Mouse (Mus musculus): ENCODE results near the gene Tbr1. TPM values are rescaled to one million over a fixed set of nuclear protein-coding genes. Genes with fewer than 3 reads are reported as not detected.
A peak's percentile ranks its signal among the peaks of the same experiment; 100 is the strongest.

The Tbr1 gene
- polyA plus RNA-seq, 1 experiment from 2014 or later = not detected

GRCm38 (mm10) chr2:61804841-61805540 is 2.3 kb downstream of the Tbr1 start:
- no peak for ATAC-seq (ENCODE audit: low read depth)
- no peak overlapping the region for H3K4me2 ChIP-seq
- no peaks in the 10 kb centered on the region for H3K9me3 ChIP-seq (replicated peaks)
- no peak overlapping the region for H3K9ac ChIP-seq
- no peak overlapping the region for H3K27ac ChIP-seq
- H3K27me3 ChIP-seq = peaks cover 91% of the 10 kb centered on the region
- DNase-seq = no peak
- under 1% methylated on average over 39 of the region's 39 CpGs for WGBS (ENCODE audit: insufficient replicate concordance)
- H3K36me3 ChIP-seq = peaks cover 7% of the 10 kb centered on the region
- H3K4me1 ChIP-seq (replicated peaks) = peaks cover 9% of the 10 kb centered on the region; the same call in 1 of the 2 replicates
- no peak overlapping the region for H3K4me3 ChIP-seq (replicated peaks)

- H3K27me3 ChIP-seq = peaks cover 98% of the 10 kb centered on the region
- H3K4me1 ChIP-seq (replicated peaks) = peaks cover 9% of the 10 kb centered on the region; the same call in 1 of the 2 replicates
- ATAC-seq (ENCODE audit: low read depth) (no peak), DNase-seq (no peak)
- H3K4me3 ChIP-seq (replicated peaks) = no peak overlapping the region
- 1% methylated on average over 39 of the region's 39 CpGs for WGBS (ENCODE audit: insufficient replicate concordance)
- H3K9ac ChIP-seq = no peak overlapping the region
- H3K36me3 ChIP-seq = 0 out of 2 replicates have a peak, but pooled peaks cover 2% of the 10 kb centered on the region
- H3K9me3 ChIP-seq (replicated peaks) = no peaks in the 10 kb centered on the region
- no peak overlapping the region for H3K27ac ChIP-seq
- no peak overlapping the region for H3K4me2 ChIP-seq
These were observed 3.0 kb downstream of the Tbr1 start for GRCm38 (mm10) chr2:61805541-61806345.

- Histone ChIP-seq H3K27me3 (peaks cover 99% of the 10 kb centered on the region), H3K9me3 (replicated peaks) (no peaks in the 10 kb centered on the region), H3K9ac (no peak overlapping the region), H3K36me3 (no peaks in the 10 kb centered on the region), H3K4me2 (no peak overlapping the region), H3K27ac (no peak overlapping the region), H3K4me1 (replicated peaks) (peaks cover 10% of the 10 kb centered on the region; the same call in 1 of the 2 replicates), H3K4me3 (replicated peaks) (no peak overlapping the region)
- no peak for DNase-seq
- WGBS (ENCODE audit: insufficient replicate concordance) = 2% methylated on average over 3 of the region's 3 CpGs
- ATAC-seq (ENCODE audit: low read depth) = no peak
These were observed 3.7 kb downstream of the Tbr1 start for GRCm38 (mm10) chr2:61806346-61806825.

GRCm38 (mm10) chr2:61807151-61807550 is 4.4 kb downstream of the Tbr1 start:
- WGBS (ENCODE audit: insufficient replicate concordance) = under 1% methylated on average over 21 of the region's 22 CpGs
- H3K9ac ChIP-seq = no peak overlapping the region
- H3K4me1 ChIP-seq (replicated peaks) = peaks cover 18% of the 10 kb centered on the region
- H3K4me2 ChIP-seq = no peak overlapping the region
- H3K4me3 ChIP-seq (replicated peaks) = no peak overlapping the region
- H3K27me3 ChIP-seq = peaks cover 99% of the 10 kb centered on the region
- DNase-seq = no peak
- ATAC-seq (ENCODE audit: low read depth) = no peak
- H3K36me3 ChIP-seq = no peaks in the 10 kb centered on the region
- H3K27ac ChIP-seq = no peak overlapping the region
- no peaks in the 10 kb centered on the region for H3K9me3 ChIP-seq (replicated peaks)

GRCm38 (mm10) chr2:61807781-61808180 is 5.1 kb downstream of the Tbr1 start:
- WGBS (ENCODE audit: insufficient replicate concordance) = 23% methylated on average over 2 of the region's 2 CpGs
- no peak for ATAC-seq (ENCODE audit: low read depth)

GRCm38 (mm10) chr2:61808776-61809175 is 6.0 kb downstream of the Tbr1 start:
- WGBS (ENCODE audit: insufficient replicate concordance) = 3% methylated on average over 6 of the region's 6 CpGs
- peaks cover 99% of the 10 kb centered on the region for H3K27me3 ChIP-seq

More at GRCm38 (mm10) chr2:61807781-61808180, 5.1 kb downstream of the Tbr1 start:
- H3K4me3 ChIP-seq (replicated peaks) = no peak overlapping the region
- no peak for DNase-seq
- no peak overlapping the region for H3K27ac ChIP-seq
- no peak overlapping the region for H3K9ac ChIP-seq
- peaks cover 99% of the 10 kb centered on the region for H3K27me3 ChIP-seq
- H3K36me3 ChIP-seq = no peaks in the 10 kb centered on the region
- no peaks in the 10 kb centered on the region for H3K9me3 ChIP-seq (replicated peaks)
- H3K4me1 ChIP-seq (replicated peaks) = peaks cover 20% of the 10 kb centered on the region
- H3K4me2 ChIP-seq = no peak overlapping the region

GRCm38 (mm10) chr2:61809381-61809780 is 6.7 kb downstream of the Tbr1 start:
- DNase-seq (no peak), ATAC-seq (ENCODE audit: low read depth) (no peak)
- no peak overlapping the region for H3K4me2 ChIP-seq
- H3K27me3 ChIP-seq = peaks cover 99% of the 10 kb centered on the region
- no peaks in the 10 kb centered on the region for H3K36me3 ChIP-seq
- no peak overlapping the region for H3K4me3 ChIP-seq (replicated peaks)
- WGBS (ENCODE audit: insufficient replicate concordance) = 3% methylated on average over 1 of the region's 1 CpGs
- H3K9ac ChIP-seq = no peak overlapping the region
- peaks cover 17% of the 10 kb centered on the region for H3K4me1 ChIP-seq (replicated peaks)
- H3K27ac ChIP-seq = no peak overlapping the region
- no peaks in the 10 kb centered on the region for H3K9me3 ChIP-seq (replicated peaks)

More at GRCm38 (mm10) chr2:61808776-61809175, 6.0 kb downstream of the Tbr1 start:
- Histone ChIP-seq H3K4me3 (replicated peaks) (no peak overlapping the region), H3K27ac (no peak overlapping the region), H3K4me2 (no peak overlapping the region), H3K9ac (no peak overlapping the region), H3K36me3 (no peaks in the 10 kb centered on the region), H3K4me1 (replicated peaks) (peaks cover 17% of the 10 kb centered on the region), H3K9me3 (replicated peaks) (no peaks in the 10 kb centered on the region)
- DNase-seq (no peak), ATAC-seq (ENCODE audit: low read depth) (no peak)

GRCm38 (mm10) chr2:61810751-61811150 is 8.0 kb downstream of the Tbr1 start:
- Histone ChIP-seq H3K4me2 (no peak overlapping the region), H3K9me3 (replicated peaks) (no peaks in the 10 kb centered on the region), H3K27me3 (peaks cover 99% of the 10 kb centered on the region), H3K4me3 (replicated peaks) (no peak overlapping the region), H3K27ac (no peak overlapping the region), H3K36me3 (no peaks in the 10 kb centered on the region), H3K9ac (no peak overlapping the region), H3K4me1 (replicated peaks) (peaks cover 21% of the 10 kb centered on the region)
- WGBS (ENCODE audit: insufficient replicate concordance) = 32% methylated on average over 4 of the region's 4 CpGs
- ATAC-seq (ENCODE audit: low read depth) (no peak), DNase-seq (no peak)

GRCm38 (mm10) chr2:61811163-61811506 is 8.4 kb downstream of the Tbr1 start:
- no peaks in the 10 kb centered on the region for H3K9me3 ChIP-seq (replicated peaks)
- peaks cover 23% of the 10 kb centered on the region for H3K4me1 ChIP-seq (replicated peaks)
- 7% methylated on average over 8 of the region's 8 CpGs for WGBS (ENCODE audit: insufficient replicate concordance)
- peak overlapping the region; percentile 52 for H3K4me3 ChIP-seq (replicated peaks)
- ATAC-seq (ENCODE audit: low read depth) (no peak), DNase-seq (no peak)
- H3K9ac ChIP-seq = no peak overlapping the region
- H3K4me2 ChIP-seq = peak overlapping the region; percentile 65
- H3K36me3 ChIP-seq = no peaks in the 10 kb centered on the region
- peaks cover 99% of the 10 kb centered on the region for H3K27me3 ChIP-seq
- no peak overlapping the region for H3K27ac ChIP-seq

- no peaks in the 10 kb centered on the region for H3K36me3 ChIP-seq
- peaks cover 23% of the 10 kb centered on the region for H3K4me1 ChIP-seq (replicated peaks)
- peak overlapping the region; percentile 52 for H3K4me3 ChIP-seq (replicated peaks)
- H3K9me3 ChIP-seq (replicated peaks) = no peaks in the 10 kb centered on the region
- DNase-seq (no peak), ATAC-seq (ENCODE audit: low read depth) (peak; percentile 54)
- WGBS (ENCODE audit: insufficient replicate concordance) = under 1% methylated on average over 105 of the region's 121 CpGs
- peaks cover 99% of the 10 kb centered on the region for H3K27me3 ChIP-seq
- H3K27ac ChIP-seq = no peak overlapping the region
- peak overlapping the region; percentile 65 for H3K4me2 ChIP-seq
- peak overlapping the region; percentile 13; the same call in 1 of the 2 replicates for H3K9ac ChIP-seq
These were observed 9.0 kb downstream of the Tbr1 start for GRCm38 (mm10) chr2:61811507-61812421.

- Histone ChIP-seq H3K36me3 (no peaks in the 10 kb centered on the region), H3K27me3 (peaks cover 97% of the 10 kb centered on the region), H3K27ac (no peak overlapping the region), H3K4me3 (replicated peaks) (peak overlapping the region; percentile 52), H3K4me1 (replicated peaks) (peaks cover 23% of the 10 kb centered on the region), H3K4me2 (peak overlapping the region; percentile 65), H3K9me3 (replicated peaks) (no peaks in the 10 kb centered on the region), H3K9ac (no peak overlapping the region)
- ATAC-seq (ENCODE audit: low read depth) (no peak), DNase-seq (no peak)
- WGBS (ENCODE audit: insufficient replicate concordance) = 3% methylated on average over 12 of the region's 12 CpGs
These were observed 9.8 kb downstream of the Tbr1 start for GRCm38 (mm10) chr2:61812536-61812935.
